Mouse (Mus musculus): Measurements from ENCODE around the gene Rftn1.

DNA sequence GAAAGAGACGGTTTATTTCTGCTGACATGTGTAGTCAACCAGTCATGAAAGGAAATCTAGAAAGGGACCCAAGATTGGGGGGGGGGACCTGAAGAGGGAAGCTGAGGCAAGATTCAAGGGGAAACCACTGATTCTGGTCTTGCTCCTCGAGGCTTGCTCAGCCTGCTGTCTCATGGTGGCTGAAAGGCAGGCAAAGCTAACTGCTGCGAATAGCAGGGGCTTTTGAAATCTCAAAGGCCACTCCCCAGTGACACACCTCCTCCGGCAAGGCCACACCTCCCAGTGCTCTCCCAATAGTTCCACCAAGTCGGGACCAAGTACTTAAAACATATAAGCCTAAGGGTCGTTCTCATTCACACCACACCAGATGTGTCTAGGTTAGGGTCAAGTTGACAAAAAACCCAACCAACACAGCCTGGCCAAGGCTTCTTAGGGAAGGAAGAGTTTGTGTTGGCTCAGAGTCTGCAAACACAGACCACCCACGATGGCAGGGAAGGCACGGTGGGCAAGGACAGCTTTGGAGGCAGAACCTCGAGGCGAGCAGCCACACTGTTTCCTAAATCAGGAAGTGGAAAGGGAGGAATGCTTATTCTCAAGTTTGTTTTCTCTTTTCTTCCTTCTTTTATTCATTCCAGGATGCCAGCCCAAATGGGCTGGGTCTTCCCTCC, 5.7 kb upstream of the Rftn1 start:
- TF ChIP-seq POLR2A (IDR thresholded peaks at IDR 0.05; ENCODE audit: low read depth, low read length) (no peak), CTCF (conservative IDR thresholded peaks at IDR 0.05; ENCODE audit: insufficient read depth, insufficient read length, low read depth, low read length) (no peak)
